Mouse (Mus musculus) embryo, embryonic 11.5 days (tissue): ENCODE measurements at regions not wholly inside any gene's neighbourhood (a gene's known extent, or its start where the extent isn't known, plus 50 kb on each side); places are given as distances from the start of the nearest gene placed in this dataset.

Experiments used
- DNase-seq: peaks from one replicate; pipeline ENCODE4 v3.0.0-alpha.2; 2012; ENCODE audit warnings: low read depth, low spot score

- DNase-seq, result no peak
Observed at GRCm38 (mm10) chr14:48055861-48056260, 64.8 kb upstream of the Peli2 start.

GRCm38 (mm10) chr14:48058234-48058868 lies 62.3 kb upstream of the Peli2 start:
- no peak for DNase-seq

- no peak for DNase-seq
Observed at GRCm38 (mm10) chr14:48059664-48060455, 60.8 kb upstream of the Peli2 start.

GRCm38 (mm10) chr14:48068641-48069040 lies 52.0 kb upstream of the Peli2 start:
- no peak for DNase-seq
